Mouse (Mus musculus) gastrocnemius, postnatal 10 days (tissue): Measurements from ENCODE around the gene Adamts3. TPM values are rescaled to one million over a fixed set of nuclear protein-coding genes. Genes with fewer than 3 reads are reported as not detected.

ENCODE experiments used
- DNase-seq: peaks from one replicate; pipeline ENCODE4 v3.0.0; 2021; ENCODE audit warnings: mixed read lengths
- total RNA-seq, 2 experiments: library from RNA; stranded (reverse); gene quantifications; 2 replicates each; pipeline ENCODE4 v1.2.3; 2021

Gene Adamts3
- total RNA-seq, 2 experiments from 2014 or later: 5.4 to 5.8 TPM

DNA sequence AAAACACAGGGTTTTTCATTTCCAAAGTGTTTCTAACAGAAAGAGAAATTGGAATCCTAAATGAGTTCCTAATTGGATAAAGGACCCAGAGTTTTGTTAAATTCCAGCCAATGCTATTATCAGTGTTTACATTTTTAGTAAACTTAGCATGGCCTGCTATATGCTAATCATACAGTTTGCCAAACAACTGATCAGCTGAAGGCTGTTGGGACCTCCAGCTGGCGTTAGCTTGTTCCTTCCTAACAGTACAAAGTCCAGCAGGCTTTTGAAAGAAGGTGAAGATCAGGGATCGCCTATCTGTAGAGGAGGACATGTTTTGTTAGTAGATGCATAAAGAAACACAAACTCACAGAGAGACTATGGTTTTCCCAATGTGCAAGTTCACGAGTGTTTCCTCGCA is 173.7 kb downstream of the Adamts3 start:
- DNase-seq: no peak

GRCm38 (mm10) chr5:89704264-89704663 is 178.9 kb downstream of the Adamts3 start:
- DNase-seq: peak; percentile 38

DNA sequence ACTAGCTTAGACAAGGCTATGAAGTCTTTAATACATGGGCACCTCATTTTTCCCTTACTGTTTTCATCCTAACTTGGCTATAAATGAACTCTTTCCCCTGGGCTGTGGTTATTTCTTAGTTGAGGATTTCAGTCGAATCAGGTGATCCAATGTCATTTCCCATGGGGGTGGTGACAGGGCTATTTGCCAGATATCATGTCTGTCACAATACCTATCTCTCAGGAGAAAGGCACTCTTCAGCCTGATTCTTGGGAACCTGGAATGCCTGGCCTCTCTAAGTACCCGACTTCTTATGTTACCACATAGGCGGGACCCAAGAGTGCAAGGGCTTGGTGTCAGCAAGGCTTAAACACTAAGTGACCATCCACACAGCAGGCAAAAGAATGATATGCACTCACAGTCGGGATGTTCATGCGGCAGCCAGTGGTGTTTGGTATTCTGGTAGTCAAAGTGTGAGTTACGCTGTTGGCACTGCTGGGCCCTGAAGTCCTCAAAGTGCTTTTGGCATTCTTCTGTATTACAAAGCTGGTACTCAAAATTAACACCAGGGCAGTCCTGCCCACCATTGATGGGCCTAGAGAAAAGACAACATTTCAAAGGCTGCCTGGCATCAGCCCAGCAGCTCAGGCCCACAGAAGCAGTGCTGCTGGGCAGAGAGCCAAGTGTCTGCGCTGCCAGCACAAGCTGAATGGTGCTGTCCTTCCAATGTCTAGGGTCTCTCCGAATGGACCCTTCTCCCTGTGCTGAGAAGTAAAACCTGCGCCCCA is 181.7 kb downstream of the Adamts3 start:
- peak; percentile 26 for DNase-seq

- DNase-seq: no peak
Measured at GRCm38 (mm10) chr5:89687826-89688225, 195.3 kb downstream of the Adamts3 start.

GRCm38 (mm10) chr5:89679871-89680536 is 203.1 kb downstream of the Adamts3 start:
- peak; percentile 37 for DNase-seq

DNA sequence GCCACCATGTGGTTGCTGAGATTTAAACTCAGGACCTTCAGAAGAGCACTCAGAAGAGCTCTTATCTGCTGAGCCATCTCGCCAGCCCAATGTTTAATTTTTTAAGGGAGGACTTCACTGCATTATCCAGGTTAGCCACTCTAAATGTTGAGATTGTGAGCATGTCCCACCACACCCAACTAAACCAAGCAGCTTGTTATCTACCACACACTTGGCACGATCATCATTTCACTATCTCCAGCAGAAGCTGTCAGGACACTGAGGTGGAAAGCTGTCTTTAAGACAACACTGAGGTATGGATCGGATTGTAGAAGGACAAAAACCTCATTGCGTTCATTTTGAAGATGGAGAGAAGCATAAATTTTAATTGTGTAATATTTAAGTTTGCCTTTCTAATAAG is 205.0 kb downstream of the Adamts3 start:
- DNase-seq: no peak

GRCm38 (mm10) chr5:89674066-89674848 is 208.9 kb downstream of the Adamts3 start:
- DNase-seq: no peak

DNA sequence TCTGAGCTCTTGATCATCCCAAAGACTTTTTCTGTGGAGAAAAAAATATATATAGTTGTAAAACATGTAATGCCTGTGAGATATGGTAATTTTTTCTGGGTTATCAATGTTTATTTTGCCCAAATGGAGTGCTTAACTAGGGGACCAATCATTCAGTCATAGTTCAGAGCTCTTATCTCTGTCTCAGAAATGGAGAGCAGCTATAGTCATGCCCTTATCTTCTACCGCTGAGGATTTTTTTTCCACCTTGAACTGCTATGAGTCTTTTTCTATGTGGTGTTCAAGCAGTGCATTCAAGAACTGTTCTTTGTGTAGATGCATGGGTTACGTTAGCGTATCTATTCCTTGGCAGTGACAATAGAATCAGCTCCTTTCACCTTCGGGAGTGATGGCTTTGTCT is 210.2 kb downstream of the Adamts3 start:
- no peak for DNase-seq

- DNase-seq: no peak
Measured at GRCm38 (mm10) chr5:89654327-89654726, 228.8 kb downstream of the Adamts3 start.

GRCm38 (mm10) chr5:89653862-89654261 is 229.3 kb downstream of the Adamts3 start:
- no peak for DNase-seq

DNA sequence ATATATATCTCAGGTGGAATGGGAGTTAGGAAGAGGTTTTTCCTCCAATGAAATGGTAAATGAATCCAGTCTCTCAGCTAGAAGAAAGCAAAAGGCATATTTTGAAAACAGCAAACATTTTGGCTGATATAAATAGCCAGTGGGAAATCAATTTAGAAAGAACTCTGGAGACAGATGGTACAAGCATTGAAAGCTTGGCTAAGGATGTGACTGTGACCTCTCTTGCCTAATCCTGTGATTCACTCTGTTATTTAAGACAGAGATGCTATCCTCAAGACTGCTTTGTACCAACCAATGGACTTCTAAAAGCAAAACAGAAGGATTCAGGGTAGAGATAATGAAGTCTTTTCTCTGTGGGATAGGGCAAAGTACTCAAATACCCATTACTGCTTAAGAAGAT is 236.2 kb downstream of the Adamts3 start:
- DNase-seq: no peak

DNA sequence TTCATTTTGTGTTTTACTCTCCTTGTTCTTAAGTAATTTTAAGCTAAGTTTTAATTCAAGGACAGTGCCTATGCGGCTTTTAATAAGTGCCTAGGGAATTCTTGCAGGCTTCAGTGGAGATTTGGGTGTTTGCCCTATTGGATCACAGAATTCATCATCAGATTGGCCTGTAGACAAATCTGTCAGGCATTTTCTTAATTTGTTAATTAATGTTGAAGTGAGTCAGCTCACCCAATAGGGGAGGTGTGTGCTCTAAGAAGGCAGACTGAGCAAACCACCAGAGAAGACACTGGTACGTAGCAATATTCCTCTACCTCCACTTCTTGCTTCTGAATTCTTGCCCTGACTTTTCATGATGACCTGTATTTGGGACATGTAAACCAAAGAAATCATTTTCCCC is 247.7 kb downstream of the Adamts3 start:
- no peak for DNase-seq

DNA sequence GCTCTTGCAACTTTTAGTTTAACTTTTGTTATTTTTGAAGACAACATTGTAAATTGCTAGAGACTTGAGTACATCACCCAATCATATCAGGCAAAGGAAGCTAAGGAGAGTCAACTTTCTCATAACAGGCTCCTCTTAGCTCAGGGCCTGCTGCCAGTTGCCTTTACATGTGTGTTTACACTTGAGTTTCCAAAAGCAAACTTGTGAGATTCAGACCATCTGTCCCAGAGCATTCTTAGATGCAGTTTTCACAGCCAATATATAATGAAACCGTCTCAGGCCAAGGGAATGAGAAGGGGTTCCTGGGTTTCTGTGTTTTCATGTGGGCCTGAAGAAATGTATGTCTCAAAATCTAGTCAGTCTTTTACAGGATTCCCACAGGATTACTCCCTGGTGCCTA is 251.5 kb downstream of the Adamts3 start:
- no peak for DNase-seq
